Mouse (Mus musculus) forebrain, embryonic 11.5 days (tissue): ENCODE results near the gene Col25a1. TPM values are rescaled to one million over a fixed set of nuclear protein-coding genes. Genes with fewer than 3 reads are reported as not detected.

Source experiments
- ATAC-seq: fragments of 200-750 bp; cut with Nextera tagmentation; replicated peaks from 2 replicates; pipeline ENCODE4 v1.8.0; 2017; ENCODE audit warnings: moderate TSS enrichment; ENCODE audit not compliant: low FRiP score
- DNase-seq: peaks from one replicate; pipeline ENCODE4 v3.0.0-alpha.2; 2017; ENCODE audit warnings: low spot score
- H3K27ac ChIP-seq: fragments of 300-500 bp; sonication (generic); 2 replicates; pipeline ENCODE4 v1.5.1; 2014; ENCODE audit warnings: low read depth, low read length
- H3K27me3 ChIP-seq: fragments of 300-500 bp; sonication (generic); 2 replicates; pipeline ENCODE4 v1.6.1; 2014; ENCODE audit warnings: mild to moderate bottlenecking, low read length, mixed read lengths; ENCODE audit not compliant: control insufficient read depth, insufficient read depth
- H3K36me3 ChIP-seq: fragments of 300-500 bp; sonication (generic); 2 replicates; pipeline ENCODE4 v1.6.1; 2014; ENCODE audit warnings: mild to moderate bottlenecking, low read length, moderate library complexity, mixed read lengths; ENCODE audit not compliant: control insufficient read depth, insufficient read depth
- H3K4me1 ChIP-seq: fragments of 300-500 bp; sonication (generic); replicated peaks from 2 replicates; pipeline ENCODE4 v1.6.1; 2014; ENCODE audit warnings: low read length, mixed read lengths; ENCODE audit not compliant: control insufficient read depth, insufficient read depth
- H3K4me2 ChIP-seq: fragments of 300-500 bp; sonication (generic); 2 replicates; pipeline ENCODE4 v1.6.1; 2014; ENCODE audit warnings: low read depth, mild to moderate bottlenecking, low read length, moderate library complexity, mixed read lengths; ENCODE audit not compliant: severe bottlenecking
- H3K4me3 ChIP-seq: fragments of 300-500 bp; sonication (generic); 2 replicates; pipeline ENCODE4 v1.5.1; 2014; ENCODE audit warnings: low read depth, low read length
- H3K9ac ChIP-seq: fragments of 300-500 bp; sonication (generic); 2 replicates; pipeline ENCODE4 v1.6.1; 2014; ENCODE audit warnings: low read length
- H3K9me3 ChIP-seq: fragments of 300-500 bp; sonication (generic); 2 replicates; pipeline ENCODE4 v1.6.1; 2016; ENCODE audit warnings: low read length, mixed read lengths; ENCODE audit not compliant: control insufficient read depth
- WGBS: fragments of 180-500 bp; shearing (Covaris S2); extraction: QIAGEN DNeasy Blood & Tissue Kit; methylation state at CpG from one replicate; pipeline ENCODE4 v1.1.7; 2014; 5-methylcytosine and 5-hydroxymethylcytosine counted together
- polyA plus RNA-seq: library from polyadenylated mRNA; unstranded; fragments of >200 nt; fragmentation: Nextera tagmentation; extraction: Ambion mirVana; gene quantifications from 2 replicates; pipeline ENCODE4 v1.2.1, GENCODE M21; 2014

Gene Col25a1
- polyA plus RNA-seq, 1 experiment from 2014 or later: 2.4 TPM

GRCm38 (mm10) chr3:130370167-130370566 lies 238.9 kb downstream of the Col25a1 start:
- Histone ChIP-seq H3K4me2 (no peak overlapping the region), H3K9me3 (no peaks in the 10 kb centered on the region), H3K4me1 (no peaks in the 10 kb centered on the region), H3K36me3 (no peaks in the 10 kb centered on the region), H3K27me3 (no peaks in the 10 kb centered on the region), H3K4me3 (no peak overlapping the region), H3K9ac (no peak overlapping the region), H3K27ac (no peak overlapping the region)
- 57% methylated on average over 5 of the region's 5 CpGs for WGBS
- DNase-seq (no peak), ATAC-seq (no peak)

- Histone ChIP-seq H3K9ac (no peak overlapping the region), H3K4me1 (no peaks in the 10 kb centered on the region), H3K27ac (no peak overlapping the region), H3K36me3 (no peaks in the 10 kb centered on the region), H3K9me3 (no peaks in the 10 kb centered on the region), H3K4me3 (no peak overlapping the region), H3K27me3 (no peaks in the 10 kb centered on the region), H3K4me2 (no peak overlapping the region)
- ATAC-seq: no peak
- no peak for DNase-seq
- 59% methylated on average over 7 of the region's 7 CpGs for WGBS
Observed at GRCm38 (mm10) chr3:130373145-130373544, 241.8 kb downstream of the Col25a1 start.

GRCm38 (mm10) chr3:130374620-130375341 lies 243.5 kb downstream of the Col25a1 start:
- Histone ChIP-seq H3K9me3 (no peaks in the 10 kb centered on the region), H3K4me2 (no peak overlapping the region), H3K4me3 (no peak overlapping the region), H3K27ac (no peak overlapping the region), H3K9ac (no peak overlapping the region), H3K27me3 (no peaks in the 10 kb centered on the region), H3K4me1 (no peaks in the 10 kb centered on the region), H3K36me3 (no peaks in the 10 kb centered on the region)
- DNase-seq (no peak), ATAC-seq (no peak)
- 94% methylated on average over 3 of the region's 3 CpGs for WGBS

GRCm38 (mm10) chr3:130377786-130378185 lies 246.5 kb downstream of the Col25a1 start:
- Histone ChIP-seq H3K27ac (no peak overlapping the region), H3K4me1 (no peaks in the 10 kb centered on the region), H3K9ac (no peak overlapping the region), H3K4me3 (no peak overlapping the region), H3K4me2 (no peak overlapping the region), H3K36me3 (no peaks in the 10 kb centered on the region), H3K9me3 (no peaks in the 10 kb centered on the region), H3K27me3 (no peaks in the 10 kb centered on the region)
- ATAC-seq (no peak), DNase-seq (no peak)
- 93% methylated on average over 5 of the region's 5 CpGs for WGBS

- Histone ChIP-seq H3K9me3 (no peaks in the 10 kb centered on the region), H3K4me2 (no peak overlapping the region), H3K27me3 (no peaks in the 10 kb centered on the region), H3K36me3 (no peaks in the 10 kb centered on the region), H3K27ac (no peak overlapping the region), H3K4me3 (no peak overlapping the region), H3K4me1 (no peaks in the 10 kb centered on the region), H3K9ac (no peak overlapping the region)
- 46% methylated on average over 9 of the region's 9 CpGs for WGBS
- no peak; the same call in 1 of the 2 replicates for ATAC-seq
- DNase-seq: no peak
Observed at GRCm38 (mm10) chr3:130378626-130379025, 247.3 kb downstream of the Col25a1 start.

GRCm38 (mm10) chr3:130380299-130380845 lies 249.1 kb downstream of the Col25a1 start:
- WGBS: 79% methylated on average over 5 of the region's 5 CpGs
- Histone ChIP-seq H3K36me3 (no peaks in the 10 kb centered on the region), H3K9me3 (no peaks in the 10 kb centered on the region), H3K4me2 (no peak overlapping the region), H3K9ac (no peak overlapping the region), H3K27me3 (no peaks in the 10 kb centered on the region), H3K4me1 (no peaks in the 10 kb centered on the region), H3K27ac (no peak overlapping the region), H3K4me3 (no peak overlapping the region)
- DNase-seq (no peak), ATAC-seq (no peak)

- Histone ChIP-seq H3K27me3 (no peaks in the 10 kb centered on the region), H3K36me3 (no peaks in the 10 kb centered on the region), H3K27ac (no peak overlapping the region), H3K4me2 (no peak overlapping the region), H3K4me3 (no peak overlapping the region), H3K9ac (no peak overlapping the region), H3K9me3 (no peaks in the 10 kb centered on the region), H3K4me1 (no peaks in the 10 kb centered on the region)
- no peak for DNase-seq
- 91% methylated on average over 5 of the region's 5 CpGs for WGBS
- no peak for ATAC-seq
Observed at GRCm38 (mm10) chr3:130381691-130382090, 250.4 kb downstream of the Col25a1 start.

GRCm38 (mm10) chr3:130385856-130386255 lies 254.6 kb downstream of the Col25a1 start:
- Histone ChIP-seq H3K4me2 (no peak overlapping the region), H3K9ac (no peak overlapping the region), H3K27me3 (no peaks in the 10 kb centered on the region), H3K36me3 (no peaks in the 10 kb centered on the region), H3K4me1 (no peaks in the 10 kb centered on the region), H3K4me3 (no peak overlapping the region), H3K9me3 (no peaks in the 10 kb centered on the region), H3K27ac (no peak overlapping the region)
- ATAC-seq: no peak
- no peak for DNase-seq
- 79% methylated on average over 4 of the region's 4 CpGs for WGBS

- H3K4me3 ChIP-seq: no peak overlapping the region
- H3K36me3 ChIP-seq: no peaks in the 10 kb centered on the region
- H3K4me1 ChIP-seq: no peaks in the 10 kb centered on the region
- 82% methylated on average over 4 of the region's 4 CpGs for WGBS
- no peaks in the 10 kb centered on the region for H3K27me3 ChIP-seq
- H3K27ac ChIP-seq: no peak overlapping the region
- H3K9me3 ChIP-seq: no peaks in the 10 kb centered on the region
- DNase-seq (no peak), ATAC-seq (no peak)
- H3K4me2 ChIP-seq: no peak overlapping the region
- no peak overlapping the region for H3K9ac ChIP-seq
Observed at GRCm38 (mm10) chr3:130387156-130387555, 255.9 kb downstream of the Col25a1 start.
